ENCODE assay signal across 8 mouse cellular contexts in genomic region chr12:77789871-77790270, GRCm38 (mm10).
A peak's percentile ranks its signal among the peaks of the same experiment; 100 is the strongest.
DNase-seq lines count a peak whose midpoint lies in the region; ATAC-seq and TF ChIP-seq lines count a peak whose summit lies in the region.
"Had no signal": no experiment of that assay in that cellular context is flagged by ENCODE, and none has a peak within 500 bp of the region (broad histone marks: within the 10 kb centered on the region; RNA-seq: fewer than 3 reads in every experiment).

No protein-coding gene starts in this region.

- no peak for DNase-seq in kidney, postnatal 0 days (ENCODE audit: low spot score)
- DNase-seq in kidney, postnatal 10 days = no peak
- DNase-seq in limb, embryonic 10.5 days (ENCODE audit: low spot score) = peak; percentile 31
- no peak for DNase-seq in gastrocnemius, adult 8-10 months (ENCODE audit: low spot score in 2 of 2)
- no peak for DNase-seq in left cerebral cortex, adult 9 months (ENCODE audit: low spot score in 2 of 2)

- H3K36me3 ChIP-seq in kidney, postnatal 0 days (ENCODE audit: insufficient read depth, low read length) = no peaks in the 10 kb centered on the region
- H3K36me3 ChIP-seq in forebrain, embryonic 15.5 days = no peaks in the 10 kb centered on the region
- no peaks in the 10 kb centered on the region for H3K36me3 ChIP-seq in limb, embryonic 10.5 days
- no peaks in the 10 kb centered on the region for H3K36me3 ChIP-seq in neural tube, embryonic 12.5 days

- peak overlapping the region; percentile 8; the same call in 1 of the 2 replicates for H3K4me3 ChIP-seq in kidney, postnatal 0 days (replicated peaks; ENCODE audit: low read depth, low read length)
- peak overlapping the region; percentile 29 for H3K4me3 ChIP-seq in forebrain, embryonic 15.5 days
- H3K4me3 ChIP-seq in limb, embryonic 10.5 days = peak overlapping the region; percentile 35
- 0 out of 2 replicates have a peak overlapping the region, but pooled peaks have one; percentile 19 for H3K4me3 ChIP-seq in neural tube, embryonic 12.5 days
- H3K4me3 ChIP-seq: left cerebral cortex, adult 2 months had no signal

- H3K9me3 ChIP-seq in kidney, postnatal 0 days (replicated peaks; ENCODE audit: low read length) = no peaks in the 10 kb centered on the region
- H3K9me3 ChIP-seq in forebrain, embryonic 15.5 days = no peaks in the 10 kb centered on the region
- H3K9me3 ChIP-seq in limb, embryonic 10.5 days (replicated peaks) = no peaks in the 10 kb centered on the region
- H3K9me3 ChIP-seq in neural tube, embryonic 12.5 days = no peaks in the 10 kb centered on the region

- no peak overlapping the region for H3K9ac ChIP-seq in kidney, postnatal 0 days (ENCODE audit: low read depth, low read length)
- H3K9ac ChIP-seq in forebrain, embryonic 15.5 days (replicated peaks) = peak overlapping the region; percentile 22; the same call in 1 of the 2 replicates
- 0 out of 2 replicates have a peak overlapping the region, but pooled peaks have one; percentile 22 for H3K9ac ChIP-seq in neural tube, embryonic 12.5 days

- H3K4me2 ChIP-seq in kidney, postnatal 0 days (ENCODE audit: low read length) = peak overlapping the region; percentile 47
- peak overlapping the region; percentile 49 for H3K4me2 ChIP-seq in forebrain, embryonic 15.5 days (replicated peaks)
- H3K4me2 ChIP-seq in neural tube, embryonic 12.5 days (replicated peaks) = peak overlapping the region; percentile 56

- WGBS in kidney, postnatal 0 days = 26% methylated on average over 14 of the region's 14 CpGs
- WGBS in forebrain, embryonic 15.5 days = 17% methylated on average over 14 of the region's 14 CpGs
- 23% methylated on average over 14 of the region's 14 CpGs for WGBS in limb, embryonic 10.5 days
- 20% methylated on average over 14 of the region's 14 CpGs for WGBS in neural tube, embryonic 12.5 days

- no peaks in the 10 kb centered on the region for H3K27me3 ChIP-seq in kidney, postnatal 0 days (ENCODE audit: insufficient read depth, low read length)
- H3K27me3 ChIP-seq in forebrain, embryonic 15.5 days = peaks cover 4% of the 10 kb centered on the region; the same call in 1 of the 2 replicates
- H3K27me3 ChIP-seq in limb, embryonic 10.5 days (ENCODE audit: low read depth, poor library complexity, severe bottlenecking) = peaks cover 13% of the 10 kb centered on the region
- H3K27me3 ChIP-seq in neural tube, embryonic 12.5 days (replicated peaks) = no peaks in the 10 kb centered on the region

- no peak overlapping the region for H3K27ac ChIP-seq in kidney, postnatal 0 days
- H3K27ac ChIP-seq in forebrain, embryonic 15.5 days (replicated peaks) = no peak overlapping the region
- no peak overlapping the region for H3K27ac ChIP-seq in limb, embryonic 10.5 days
- no peak overlapping the region for H3K27ac ChIP-seq in neural tube, embryonic 12.5 days
- H3K27ac ChIP-seq: left cerebral cortex, adult 2 months had no signal

- no peak for TF ChIP-seq CTCF in kidney, postnatal 0 days (IDR thresholded peaks at IDR 0.05; ENCODE audit: low read depth)

- no peak for ATAC-seq in kidney, postnatal 0 days (replicated peaks; ENCODE audit: low FRiP score, low read depth)
- no peak for ATAC-seq in forebrain, embryonic 15.5 days (replicated peaks)
- ATAC-seq in neural tube, embryonic 12.5 days (ENCODE audit: low FRiP score, low read depth) = no peak

- 0 out of 2 replicates have a peak, but pooled peaks cover 12% of the 10 kb centered on the region for H3K4me1 ChIP-seq in kidney, postnatal 0 days (replicated peaks; ENCODE audit: insufficient read depth, low read length)
- H3K4me1 ChIP-seq in forebrain, embryonic 15.5 days = peaks cover 11% of the 10 kb centered on the region
- H3K4me1 ChIP-seq in limb, embryonic 10.5 days = peaks cover 10% of the 10 kb centered on the region
- H3K4me1 ChIP-seq in neural tube, embryonic 12.5 days = peaks cover 8% of the 10 kb centered on the region
